Mouse (Mus musculus): ENCODE results near the gene Fam149b.
A peak's percentile ranks its signal among the peaks of the same experiment; 100 is the strongest.

The Fam149b gene

GRCm38 (mm10) chr14:20389446-20390079 lies 41.6 kb downstream of the Fam149b start:
- no peak for DNase-seq (ENCODE audit: low spot score in 2 of 2)

- no peak for DNase-seq (ENCODE audit: low spot score in 2 of 2)
These were observed 44.4 kb downstream of the Fam149b start for GRCm38 (mm10) chr14:20392326-20392725.

- DNase-seq (ENCODE audit: low spot score in 2 of 2): peak; percentile 88 to 89
These were observed 45.4 kb downstream of the Fam149b start, which contains the start of gene Mrps16 for GRCm38 (mm10) chr14:20393205-20393913. Gene Mrps16 (minus strand): TSS chr14:20393634.

GRCm38 (mm10) chr14:20397220-20397619 lies 49.3 kb downstream of the Fam149b start:
- no peak for DNase-seq (ENCODE audit: low spot score in 2 of 2)

- DNase-seq (ENCODE audit: low spot score in 2 of 2): peak in 1 of 2 experiments; percentile 40
These were observed 50.9 kb downstream of the Fam149b start for GRCm38 (mm10) chr14:20398864-20399263.

- no peak for DNase-seq (ENCODE audit: low spot score in 2 of 2)
These were observed 52.1 kb downstream of the Fam149b start for GRCm38 (mm10) chr14:20400071-20400470.

GRCm38 (mm10) chr14:20422257-20422656 lies 74.3 kb downstream of the Fam149b start:
- DNase-seq (ENCODE audit: low spot score in 2 of 2): no peak

GRCm38 (mm10) chr14:20423046-20423445 lies 75.1 kb downstream of the Fam149b start:
- DNase-seq (ENCODE audit: low spot score in 2 of 2): no peak

GRCm38 (mm10) chr14:20428593-20428992 lies 80.6 kb downstream of the Fam149b start:
- DNase-seq (ENCODE audit: low spot score in 2 of 2): no peak

GRCm38 (mm10) chr14:20429833-20430232 lies 81.9 kb downstream of the Fam149b start:
- DNase-seq (ENCODE audit: low spot score in 2 of 2): no peak

- no peak for DNase-seq (ENCODE audit: low spot score in 2 of 2)
These were observed 83.8 kb downstream of the Fam149b start for GRCm38 (mm10) chr14:20431726-20432125.

GRCm38 (mm10) chr14:20432420-20432819 lies 84.5 kb downstream of the Fam149b start:
- DNase-seq (ENCODE audit: low spot score in 2 of 2): no peak
